Mouse (Mus musculus): ENCODE measurements around the gene Nptx2.
A peak's percentile ranks its signal among the peaks of the same experiment; 100 is the strongest.

Nptx2 gene

DNA sequence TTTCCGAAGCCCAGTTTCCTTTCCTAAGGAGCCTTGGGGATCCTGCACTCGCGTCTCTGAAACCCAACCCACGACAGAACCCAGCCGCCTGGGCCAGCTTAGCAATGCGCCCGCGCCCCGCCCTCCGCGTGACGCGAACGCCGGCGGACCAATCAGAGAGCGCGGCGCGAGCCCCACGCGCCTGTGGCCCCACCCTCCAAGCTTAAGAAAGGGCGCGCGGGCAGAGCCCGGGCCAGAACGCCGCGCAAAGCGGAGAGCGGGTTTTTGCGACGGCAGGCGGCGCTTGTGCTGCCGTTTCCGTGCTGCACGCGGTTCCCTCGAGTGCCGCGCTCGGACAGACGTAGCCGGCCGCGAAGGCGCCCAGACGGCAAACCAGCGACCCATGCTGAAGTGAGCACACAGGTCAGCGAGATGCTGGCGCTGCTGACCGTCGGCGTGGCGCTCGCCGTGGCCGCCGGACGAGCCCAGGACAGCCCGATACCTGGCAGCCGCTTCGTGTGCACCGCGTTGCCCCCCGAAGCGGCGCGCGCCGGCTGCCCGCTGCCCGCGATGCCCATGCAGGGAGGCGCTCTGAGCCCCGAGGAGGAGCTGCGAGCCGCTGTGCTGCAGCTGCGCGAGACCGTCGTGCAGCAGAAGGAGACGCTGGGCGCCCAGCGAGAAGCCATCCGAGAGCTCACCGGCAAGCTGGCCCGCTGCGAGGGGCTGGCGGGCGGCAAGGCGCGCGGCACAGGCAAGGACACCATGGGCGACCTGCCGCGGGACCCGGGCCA is at the start of gene Nptx2:
Gene Nptx2, plus strand, starts transcription at position 250 of the 770 bp plus-strand sequence.
- DNase-seq (ENCODE audit: extremely low read depth, insufficient read length, low spot score), result peak; percentile 10

GRCm38 (mm10) chr5:144496481-144496880 is 49.2 kb upstream of the Nptx2 start:
- DNase-seq (ENCODE audit: extremely low read depth, insufficient read length, low spot score), result no peak

DNA sequence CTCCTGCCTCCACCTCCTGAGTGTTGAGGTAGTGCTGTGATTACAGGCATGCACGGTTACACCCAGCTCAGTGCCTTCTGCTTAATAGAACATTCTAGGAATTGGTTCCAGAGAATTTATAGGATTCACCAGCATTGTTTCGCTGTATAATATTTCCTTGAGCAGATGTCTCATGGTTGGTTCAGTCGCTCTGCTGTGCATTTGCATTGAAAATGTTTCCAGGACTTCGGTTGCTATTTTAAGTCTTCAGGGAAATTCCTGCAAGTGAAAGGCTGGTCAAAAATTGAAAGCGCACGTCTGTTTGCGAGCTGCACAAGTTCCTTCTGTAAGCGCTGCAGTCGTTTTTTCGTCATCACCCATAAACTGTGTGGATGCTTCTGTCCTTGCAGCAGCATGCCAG is 41.5 kb upstream of the Nptx2 start:
- DNase-seq (ENCODE audit: extremely low read depth, insufficient read length, low spot score), result no peak

DNA sequence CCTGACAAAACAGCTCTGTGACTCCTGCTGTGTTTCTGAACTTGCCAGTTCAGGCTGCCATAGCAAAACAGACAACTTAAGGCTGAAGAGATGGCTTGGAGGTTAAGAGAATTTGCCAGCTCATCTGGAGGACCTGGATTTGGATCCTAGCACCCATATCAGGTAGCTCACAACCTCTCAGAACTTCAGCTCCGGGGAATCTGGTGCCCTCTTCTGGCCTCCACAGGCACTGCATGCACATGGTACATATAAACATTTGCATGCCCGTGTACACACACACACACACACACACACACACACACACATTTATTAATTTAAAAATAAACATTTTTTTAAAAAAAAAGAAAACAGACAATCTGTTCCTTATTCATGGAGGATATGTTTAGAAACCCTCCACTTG is 40.0 kb upstream of the Nptx2 start:
- no peak for DNase-seq (ENCODE audit: extremely low read depth, insufficient read length, low spot score)

DNA sequence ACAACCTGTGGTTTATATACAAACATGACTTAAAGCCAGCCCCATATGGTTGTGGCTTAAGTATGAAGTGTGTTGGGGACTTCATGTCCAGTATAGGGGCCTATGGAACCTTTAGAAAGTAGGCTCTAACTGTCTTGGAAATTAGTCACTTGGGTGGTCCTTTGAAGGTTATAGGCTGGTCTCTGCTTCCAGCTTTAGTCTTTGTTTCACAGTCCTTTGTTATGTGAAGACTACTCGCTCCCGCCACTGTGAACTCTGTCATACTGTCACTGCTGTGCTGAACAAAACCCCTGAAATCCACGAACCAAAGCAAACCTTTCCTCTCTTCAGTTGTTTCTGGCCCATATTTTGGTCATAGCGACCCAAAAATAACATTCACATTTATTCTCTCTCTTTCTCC is 39.5 kb upstream of the Nptx2 start:
- DNase-seq (ENCODE audit: extremely low read depth, insufficient read length, low spot score), result no peak

GRCm38 (mm10) chr5:144506689-144507552 is 38.8 kb upstream of the Nptx2 start:
- no peak for DNase-seq (ENCODE audit: extremely low read depth, insufficient read length, low spot score)

GRCm38 (mm10) chr5:144509431-144509830 is 36.3 kb upstream of the Nptx2 start:
- no peak for DNase-seq (ENCODE audit: extremely low read depth, insufficient read length, low spot score)

- DNase-seq (ENCODE audit: extremely low read depth, insufficient read length, low spot score), result no peak
Observed at GRCm38 (mm10) chr5:144514738-144515137, 31.0 kb upstream of the Nptx2 start.

- no peak for DNase-seq (ENCODE audit: extremely low read depth, insufficient read length, low spot score)
Observed at GRCm38 (mm10) chr5:144515241-144515640, 30.5 kb upstream of the Nptx2 start.

DNA sequence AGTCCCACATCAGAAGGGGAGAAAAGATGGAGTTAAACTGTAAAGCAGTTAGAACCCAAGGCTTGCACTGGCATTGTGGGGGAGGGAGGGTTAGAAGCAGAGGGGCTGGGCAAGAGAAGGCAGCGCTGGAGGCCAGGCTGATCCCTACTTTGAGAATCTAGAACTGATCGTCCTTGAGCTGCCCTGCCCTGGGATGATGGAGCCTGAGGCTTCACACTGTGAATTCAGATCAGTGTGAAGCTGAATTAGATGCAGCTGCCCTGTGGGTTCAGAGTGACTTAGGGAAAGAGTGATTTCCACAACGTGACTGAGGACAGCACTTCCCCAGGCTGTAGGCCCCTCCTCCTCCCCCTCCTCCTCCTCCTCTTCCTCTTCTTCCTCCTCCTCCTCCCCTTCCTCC is 25.6 kb upstream of the Nptx2 start:
- no peak for DNase-seq (ENCODE audit: extremely low read depth, insufficient read length, low spot score)

- no peak for DNase-seq (ENCODE audit: extremely low read depth, insufficient read length, low spot score)
Observed at GRCm38 (mm10) chr5:144524774-144525173, 20.9 kb upstream of the Nptx2 start.

DNA sequence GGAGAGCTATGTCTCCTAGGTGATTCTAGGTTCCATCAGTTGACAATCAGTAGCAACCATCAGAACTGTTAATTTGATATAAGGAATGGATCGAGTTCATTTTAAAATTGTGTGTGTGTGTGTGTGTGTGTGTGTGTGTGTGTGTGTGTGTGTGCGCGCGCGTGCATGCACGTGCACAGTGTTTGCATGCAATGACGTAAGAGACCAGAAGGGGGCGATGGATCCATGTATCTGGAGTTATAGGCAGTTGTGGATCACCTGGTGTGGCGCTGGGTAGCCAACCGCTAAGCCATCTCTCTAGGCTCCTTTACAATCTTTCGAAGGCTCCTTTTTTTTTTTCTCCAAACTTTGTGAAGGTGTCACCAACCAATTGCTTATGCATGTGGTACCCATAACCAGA is 16.6 kb upstream of the Nptx2 start:
- no peak for DNase-seq (ENCODE audit: extremely low read depth, insufficient read length, low spot score)

GRCm38 (mm10) chr5:144542711-144543308 is 2.9 kb upstream of the Nptx2 start:
- no peak for DNase-seq (ENCODE audit: extremely low read depth, insufficient read length, low spot score)

- DNase-seq (ENCODE audit: extremely low read depth, insufficient read length, low spot score), result peak; percentile 9
Observed at GRCm38 (mm10) chr5:144546423-144546995, 807 bp downstream of the Nptx2 start.

- no peak for DNase-seq (ENCODE audit: extremely low read depth, insufficient read length, low spot score)
Observed at GRCm38 (mm10) chr5:144547333-144547878, 1.7 kb downstream of the Nptx2 start.

- no peak for DNase-seq (ENCODE audit: extremely low read depth, insufficient read length, low spot score)
Observed at GRCm38 (mm10) chr5:144548079-144548631, 2.5 kb downstream of the Nptx2 start.

DNA sequence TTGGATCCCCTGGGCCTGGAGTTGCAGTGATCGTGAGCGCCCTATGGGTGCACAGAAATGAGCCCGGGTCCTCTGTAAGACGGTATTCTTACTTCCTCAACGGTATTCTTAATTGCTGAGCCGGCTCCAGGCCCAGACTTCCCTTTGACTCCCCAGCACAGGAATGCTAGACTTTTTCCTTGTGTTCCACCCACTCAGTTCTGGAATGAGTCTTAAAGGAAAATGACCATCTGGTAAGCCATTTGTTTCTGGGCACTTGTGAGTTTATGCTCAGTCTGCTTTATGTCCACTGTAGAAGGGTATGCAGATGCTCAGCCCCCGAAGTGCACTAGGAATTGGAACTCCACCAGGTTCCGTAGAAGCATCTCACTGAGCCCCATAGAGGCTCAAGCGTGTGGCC is 4.3 kb downstream of the Nptx2 start:
- DNase-seq (ENCODE audit: extremely low read depth, insufficient read length, low spot score), result no peak

- no peak for DNase-seq (ENCODE audit: extremely low read depth, insufficient read length, low spot score)
Observed at GRCm38 (mm10) chr5:144550622-144551137, 5.0 kb downstream of the Nptx2 start.

- DNase-seq (ENCODE audit: extremely low read depth, insufficient read length, low spot score), result no peak
Observed at GRCm38 (mm10) chr5:144556710-144557109, 11.0 kb downstream of the Nptx2 start.

DNA sequence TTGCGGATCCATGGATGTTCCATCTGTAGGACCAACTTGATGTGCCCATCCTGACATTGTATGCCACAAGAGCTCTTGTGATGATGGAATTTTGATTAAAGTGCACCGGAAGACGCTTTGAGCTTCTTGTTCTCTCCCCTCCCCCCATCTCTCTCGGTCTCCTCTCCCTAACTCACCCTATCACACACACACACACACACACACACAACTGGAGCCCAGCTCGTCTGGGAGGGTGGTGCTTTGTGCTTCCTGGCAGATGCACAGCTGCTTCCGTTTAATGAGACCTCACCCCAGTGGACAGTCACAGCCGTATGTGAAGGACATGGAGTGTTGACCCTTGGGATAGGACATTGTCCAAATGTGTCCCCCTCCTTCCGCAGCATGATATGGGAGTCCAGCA is 11.7 kb downstream of the Nptx2 start:
- DNase-seq (ENCODE audit: extremely low read depth, insufficient read length, low spot score), result no peak
